Mouse (Mus musculus): Measurements from ENCODE around the gene Fndc9. TPM values are rescaled to one million over a fixed set of nuclear protein-coding genes. Genes with fewer than 3 reads are reported as not detected.

The Fndc9 gene
- total and polyA plus RNA-seq, 2 experiments from 2014 or later, result not detected

GRCm38 (mm10) chr11:46265031-46265786 is 29.9 kb downstream of the Fndc9 start:
- no peak for ATAC-seq (ENCODE audit: insufficient read depth, low read depth)
- Histone ChIP-seq H3K36me3 (replicated peaks; ENCODE audit: control insufficient read depth, insufficient read depth, low read length) (0 out of 2 replicates have a peak, but pooled peaks cover 11% of the 10 kb centered on the region), H3K4me3 (ENCODE audit: low read depth, low read length) (no peak overlapping the region), H3K4me1 (ENCODE audit: control insufficient read depth, insufficient read depth) (no peaks in the 10 kb centered on the region), H3K9ac (replicated peaks; ENCODE audit: low read depth, low read length) (no peak overlapping the region), H3K27me3 (ENCODE audit: control insufficient read depth, insufficient read depth, low read length) (no peaks in the 10 kb centered on the region), H3K4me2 (ENCODE audit: low read depth, low read length) (no peak overlapping the region), H3K27ac (ENCODE audit: low read depth) (no peak overlapping the region), H3K9me3 (replicated peaks; ENCODE audit: control insufficient read depth, low read length) (no peaks in the 10 kb centered on the region)
- no peak for TF ChIP-seq EP300 (IDR thresholded peaks at IDR 0.05; ENCODE audit: low read depth)
- TF ChIP-seq CTCF (IDR thresholded peaks at IDR 0.05; ENCODE audit: low read depth), result no peak
- no peak for DNase-seq (ENCODE audit: low spot score)
- 80% methylated on average over 11 of the region's 11 CpGs for WGBS

GRCm38 (mm10) chr11:46268991-46269390 is 33.7 kb downstream of the Fndc9 start:
- Histone ChIP-seq H3K4me1 (ENCODE audit: control insufficient read depth, insufficient read depth) (no peaks in the 10 kb centered on the region), H3K4me2 (ENCODE audit: low read depth, low read length) (no peak overlapping the region), H3K9ac (replicated peaks; ENCODE audit: low read depth, low read length) (no peak overlapping the region), H3K27me3 (ENCODE audit: control insufficient read depth, insufficient read depth, low read length) (no peaks in the 10 kb centered on the region), H3K4me3 (ENCODE audit: low read depth, low read length) (no peak overlapping the region), H3K9me3 (replicated peaks; ENCODE audit: control insufficient read depth, low read length) (no peaks in the 10 kb centered on the region), H3K27ac (ENCODE audit: low read depth) (no peak overlapping the region), H3K36me3 (replicated peaks; ENCODE audit: control insufficient read depth, insufficient read depth, low read length) (0 out of 2 replicates have a peak, but pooled peaks cover 14% of the 10 kb centered on the region)
- peak; percentile 32 for DNase-seq (ENCODE audit: low spot score)
- no peak for ATAC-seq (ENCODE audit: insufficient read depth, low read depth)
- TF ChIP-seq CTCF (IDR thresholded peaks at IDR 0.05; ENCODE audit: low read depth) (peak; percentile 77), EP300 (IDR thresholded peaks at IDR 0.05; ENCODE audit: low read depth) (no peak)
- 17% methylated on average over 7 of the region's 7 CpGs for whole genome bisulfite sequencing

- ATAC-seq (ENCODE audit: insufficient read depth, low read depth) (no peak), DNase-seq (ENCODE audit: low spot score) (no peak)
- WGBS, result 76% methylated on average over 9 of the region's 9 CpGs
- H3K36me3 ChIP-seq (replicated peaks; ENCODE audit: control insufficient read depth, insufficient read depth, low read length), result 0 out of 2 replicates have a peak, but pooled peaks cover 14% of the 10 kb centered on the region
- no peaks in the 10 kb centered on the region for H3K27me3 ChIP-seq (ENCODE audit: control insufficient read depth, insufficient read depth, low read length)
- TF ChIP-seq CTCF (IDR thresholded peaks at IDR 0.05; ENCODE audit: low read depth) (no peak), EP300 (IDR thresholded peaks at IDR 0.05; ENCODE audit: low read depth) (no peak)
- H3K4me2 ChIP-seq (ENCODE audit: low read depth, low read length), result no peak overlapping the region
- no peaks in the 10 kb centered on the region for H3K4me1 ChIP-seq (ENCODE audit: control insufficient read depth, insufficient read depth)
- H3K9ac ChIP-seq (replicated peaks; ENCODE audit: low read depth, low read length), result no peak overlapping the region
- H3K4me3 ChIP-seq (ENCODE audit: low read depth, low read length), result no peak overlapping the region
- H3K9me3 ChIP-seq (replicated peaks; ENCODE audit: control insufficient read depth, low read length), result no peaks in the 10 kb centered on the region
- H3K27ac ChIP-seq (ENCODE audit: low read depth), result no peak overlapping the region
Observed at GRCm38 (mm10) chr11:46269391-46269790, 34.1 kb downstream of the Fndc9 start.

- DNase-seq (ENCODE audit: low spot score) (no peak), ATAC-seq (ENCODE audit: insufficient read depth, low read depth) (no peak)
- TF ChIP-seq EP300 (IDR thresholded peaks at IDR 0.05; ENCODE audit: low read depth), result no peak
- TF ChIP-seq CTCF (IDR thresholded peaks at IDR 0.05; ENCODE audit: low read depth), result no peak
- no peaks in the 10 kb centered on the region for H3K9me3 ChIP-seq (replicated peaks; ENCODE audit: control insufficient read depth, low read length)
- 64% methylated on average over 3 of the region's 3 CpGs for WGBS
- no peak overlapping the region for H3K27ac ChIP-seq (ENCODE audit: low read depth)
- 0 out of 2 replicates have a peak, but pooled peaks cover 14% of the 10 kb centered on the region for H3K36me3 ChIP-seq (replicated peaks; ENCODE audit: control insufficient read depth, insufficient read depth, low read length)
- H3K4me3 ChIP-seq (ENCODE audit: low read depth, low read length), result no peak overlapping the region
- H3K4me2 ChIP-seq (ENCODE audit: low read depth, low read length), result no peak overlapping the region
- H3K9ac ChIP-seq (replicated peaks; ENCODE audit: low read depth, low read length), result no peak overlapping the region
- H3K4me1 ChIP-seq (ENCODE audit: control insufficient read depth, insufficient read depth), result no peaks in the 10 kb centered on the region
- H3K27me3 ChIP-seq (ENCODE audit: control insufficient read depth, insufficient read depth, low read length), result no peaks in the 10 kb centered on the region
Observed at GRCm38 (mm10) chr11:46269893-46270292, 34.6 kb downstream of the Fndc9 start.

- WGBS, result 74% methylated on average over 8 of the region's 8 CpGs
- H3K9me3 ChIP-seq (replicated peaks; ENCODE audit: control insufficient read depth, low read length), result no peaks in the 10 kb centered on the region
- ATAC-seq (ENCODE audit: insufficient read depth, low read depth), result no peak
- TF ChIP-seq CTCF (IDR thresholded peaks at IDR 0.05; ENCODE audit: low read depth) (no peak), EP300 (IDR thresholded peaks at IDR 0.05; ENCODE audit: low read depth) (no peak)
- no peak overlapping the region for H3K27ac ChIP-seq (ENCODE audit: low read depth)
- no peak overlapping the region for H3K4me2 ChIP-seq (ENCODE audit: low read depth, low read length)
- 0 out of 2 replicates have a peak, but pooled peaks cover 8% of the 10 kb centered on the region for H3K36me3 ChIP-seq (replicated peaks; ENCODE audit: control insufficient read depth, insufficient read depth, low read length)
- H3K27me3 ChIP-seq (ENCODE audit: control insufficient read depth, insufficient read depth, low read length), result no peaks in the 10 kb centered on the region
- no peak overlapping the region for H3K4me3 ChIP-seq (ENCODE audit: low read depth, low read length)
- 0 out of 2 replicates have a peak, but pooled peaks cover 4% of the 10 kb centered on the region for H3K4me1 ChIP-seq (ENCODE audit: control insufficient read depth, insufficient read depth)
- DNase-seq (ENCODE audit: low spot score), result no peak
- H3K9ac ChIP-seq (replicated peaks; ENCODE audit: low read depth, low read length), result no peak overlapping the region
Observed at GRCm38 (mm10) chr11:46272058-46272681, 36.8 kb downstream of the Fndc9 start.

Measured in heart, postnatal 0 days (tissue).